Mouse (Mus musculus): ENCODE measurements around the gene Tex33.

The Tex33 gene

GRCm38 (mm10) chr15:78395478-78395962 is at the start of gene Tex33:
Gene Tex33, minus strand, starts transcription at chr15:78395912.
- no peak for DNase-seq (ENCODE audit: low spot score)

- no peak for DNase-seq (ENCODE audit: low spot score)
These were observed 48.1 kb upstream of the Tex33 start for GRCm38 (mm10) chr15:78443857-78444256.

GRCm38 (mm10) chr15:78442231-78442630 is 46.5 kb upstream of the Tex33 start:
- DNase-seq (ENCODE audit: low spot score): no peak

GRCm38 (mm10) chr15:78438973-78439372 is 43.3 kb upstream of the Tex33 start:
- DNase-seq (ENCODE audit: low spot score): no peak

- no peak for DNase-seq (ENCODE audit: low spot score)
These were observed 42.8 kb upstream of the Tex33 start for GRCm38 (mm10) chr15:78438505-78438904.

GRCm38 (mm10) chr15:78438018-78438394 is 42.3 kb upstream of the Tex33 start:
- DNase-seq (ENCODE audit: low spot score): no peak

GRCm38 (mm10) chr15:78437237-78438017 is 41.7 kb upstream of the Tex33 start:
- DNase-seq (ENCODE audit: low spot score): peak; percentile 52

- DNase-seq (ENCODE audit: low spot score): peak; percentile 94
These were observed 40.9 kb upstream of the Tex33 start for GRCm38 (mm10) chr15:78436380-78437192.

- DNase-seq (ENCODE audit: low spot score): no peak
These were observed 40.0 kb upstream of the Tex33 start for GRCm38 (mm10) chr15:78435681-78436080.

GRCm38 (mm10) chr15:78434896-78435520 is 39.3 kb upstream of the Tex33 start:
- DNase-seq (ENCODE audit: low spot score): peak; percentile 75

GRCm38 (mm10) chr15:78431541-78432121 is 35.9 kb upstream of the Tex33 start:
- no peak for DNase-seq (ENCODE audit: low spot score)

- DNase-seq (ENCODE audit: low spot score): no peak
These were observed 35.2 kb upstream of the Tex33 start for GRCm38 (mm10) chr15:78430874-78431273.

- DNase-seq (ENCODE audit: low spot score): no peak
These were observed 34.3 kb upstream of the Tex33 start for GRCm38 (mm10) chr15:78429871-78430622.

GRCm38 (mm10) chr15:78429139-78429459 is 33.4 kb upstream of the Tex33 start:
- DNase-seq (ENCODE audit: low spot score): no peak

GRCm38 (mm10) chr15:78428391-78429138 is 32.9 kb upstream of the Tex33 start, which contains the start of gene Kctd17:
Gene Kctd17, plus strand, starts transcription at chr15:78428564.
- peak; percentile 82 for DNase-seq (ENCODE audit: low spot score)

- no peak for DNase-seq (ENCODE audit: low spot score)
These were observed 29.5 kb upstream of the Tex33 start for GRCm38 (mm10) chr15:78425230-78425629.

- DNase-seq (ENCODE audit: low spot score): no peak
These were observed 28.8 kb upstream of the Tex33 start for GRCm38 (mm10) chr15:78424507-78424906.

- peak; percentile 85 for DNase-seq (ENCODE audit: low spot score)
These were observed 26.6 kb upstream of the Tex33 start for GRCm38 (mm10) chr15:78422046-78422956.

GRCm38 (mm10) chr15:78420395-78420794 is 24.7 kb upstream of the Tex33 start:
- no peak for DNase-seq (ENCODE audit: low spot score)

GRCm38 (mm10) chr15:78416937-78417336 is 21.2 kb upstream of the Tex33 start:
- no peak for DNase-seq (ENCODE audit: low spot score)

All from layer of hippocampus, adult 11-12 months (tissue).